Mouse (Mus musculus): Measurements from ENCODE around the gene Timm8b. TPM values are rescaled to one million over a fixed set of nuclear protein-coding genes. Genes with fewer than 3 reads are reported as not detected.

Timm8b gene
- polyA plus RNA-seq, 1 experiment from 2014 or later, result 341 TPM

GRCm38 (mm10) chr9:50594794-50595417, 8.8 kb upstream of the Timm8b start:
- no peaks in the 10 kb centered on the region for H3K9me3 ChIP-seq (ENCODE audit: control insufficient read depth, low read length)
- no peak for DNase-seq (ENCODE audit: low spot score)
- H3K27me3 ChIP-seq (replicated peaks; ENCODE audit: control insufficient read depth, insufficient read depth, low read length), result no peaks in the 10 kb centered on the region
- H3K27ac ChIP-seq (ENCODE audit: low read depth), result no peak overlapping the region
- H3K4me1 ChIP-seq (replicated peaks; ENCODE audit: control insufficient read depth, insufficient read depth, low read length), result no peaks in the 10 kb centered on the region
- peaks cover 53% of the 10 kb centered on the region for H3K36me3 ChIP-seq (ENCODE audit: control insufficient read depth, insufficient read depth, low read length)
- no peak overlapping the region for H3K4me2 ChIP-seq (ENCODE audit: low read length)
- peak; percentile 67 for ATAC-seq (replicated peaks; ENCODE audit: low FRiP score, low TSS enrichment, low read depth)
- no peak overlapping the region for H3K9ac ChIP-seq (ENCODE audit: low read length)
- WGBS, result 65% methylated on average over 12 of the region's 12 CpGs
- no peak overlapping the region for H3K4me3 ChIP-seq (ENCODE audit: low read depth, low read length)

- H3K9ac ChIP-seq (ENCODE audit: low read length), result no peak overlapping the region
- ATAC-seq (replicated peaks; ENCODE audit: low FRiP score, low TSS enrichment, low read depth), result no peak
- no peaks in the 10 kb centered on the region for H3K9me3 ChIP-seq (ENCODE audit: control insufficient read depth, low read length)
- no peaks in the 10 kb centered on the region for H3K27me3 ChIP-seq (replicated peaks; ENCODE audit: control insufficient read depth, insufficient read depth, low read length)
- H3K4me2 ChIP-seq (ENCODE audit: low read length), result no peak overlapping the region
- no peak for DNase-seq (ENCODE audit: low spot score)
- peaks cover 61% of the 10 kb centered on the region for H3K36me3 ChIP-seq (ENCODE audit: control insufficient read depth, insufficient read depth, low read length)
- H3K27ac ChIP-seq (ENCODE audit: low read depth), result no peak overlapping the region
- H3K4me1 ChIP-seq (replicated peaks; ENCODE audit: control insufficient read depth, insufficient read depth, low read length), result no peaks in the 10 kb centered on the region; the same call in 1 of the 2 replicates
- 94% methylated on average over 8 of the region's 8 CpGs for WGBS
- H3K4me3 ChIP-seq (ENCODE audit: low read depth, low read length), result no peak overlapping the region
These were observed 6.7 kb upstream of the Timm8b start for GRCm38 (mm10) chr9:50596973-50597372.

- H3K4me1 ChIP-seq (replicated peaks; ENCODE audit: control insufficient read depth, insufficient read depth, low read length), result peaks cover 8% of the 10 kb centered on the region; the same call in 1 of the 2 replicates
- H3K9me3 ChIP-seq (ENCODE audit: control insufficient read depth, low read length), result no peaks in the 10 kb centered on the region
- no peak overlapping the region for H3K27ac ChIP-seq (ENCODE audit: low read depth)
- H3K27me3 ChIP-seq (replicated peaks; ENCODE audit: control insufficient read depth, insufficient read depth, low read length), result no peaks in the 10 kb centered on the region
- DNase-seq (ENCODE audit: low spot score) (no peak), ATAC-seq (replicated peaks; ENCODE audit: low FRiP score, low TSS enrichment, low read depth) (no peak)
- H3K36me3 ChIP-seq (ENCODE audit: control insufficient read depth, insufficient read depth, low read length), result peaks cover 56% of the 10 kb centered on the region
- no peak overlapping the region for H3K4me2 ChIP-seq (ENCODE audit: low read length)
- 85% methylated on average over 6 of the region's 6 CpGs for WGBS
- H3K4me3 ChIP-seq (ENCODE audit: low read depth, low read length), result no peak overlapping the region
- H3K9ac ChIP-seq (ENCODE audit: low read length), result no peak overlapping the region
These were observed 2.2 kb upstream of the Timm8b start for GRCm38 (mm10) chr9:50601536-50601935.

GRCm38 (mm10) chr9:50602055-50602845, 1.5 kb upstream of the Timm8b start:
- DNase-seq (ENCODE audit: low spot score), result no peak
- 86% methylated on average over 7 of the region's 7 CpGs for WGBS

GRCm38 (mm10) chr9:50603998-50604324, 251 bp downstream of the Timm8b start:
- peaks cover 54% of the 10 kb centered on the region for H3K36me3 ChIP-seq (ENCODE audit: control insufficient read depth, insufficient read depth, low read length)
- WGBS, result 0% methylated on average over 24 of the region's 24 CpGs
- peak overlapping the region; percentile 81 for H3K27ac ChIP-seq (ENCODE audit: low read depth)
- ATAC-seq (replicated peaks; ENCODE audit: low FRiP score, low TSS enrichment, low read depth) (peak; percentile 83), DNase-seq (ENCODE audit: low spot score) (no peak)
- H3K4me1 ChIP-seq (replicated peaks; ENCODE audit: control insufficient read depth, insufficient read depth, low read length), result peaks cover 8% of the 10 kb centered on the region; the same call in 1 of the 2 replicates
- peak overlapping the region; percentile 79 for H3K9ac ChIP-seq (ENCODE audit: low read length)
- H3K4me3 ChIP-seq (ENCODE audit: low read depth, low read length), result peak overlapping the region; percentile 79
- H3K4me2 ChIP-seq (ENCODE audit: low read length), result peak overlapping the region; percentile 79
- no peaks in the 10 kb centered on the region for H3K27me3 ChIP-seq (replicated peaks; ENCODE audit: control insufficient read depth, insufficient read depth, low read length)
- H3K9me3 ChIP-seq (ENCODE audit: control insufficient read depth, low read length), result no peaks in the 10 kb centered on the region

More at GRCm38 (mm10) chr9:50602055-50602845, 1.5 kb upstream of the Timm8b start:
- peaks cover 8% of the 10 kb centered on the region; the same call in 1 of the 2 replicates for H3K4me1 ChIP-seq (replicated peaks; ENCODE audit: control insufficient read depth, insufficient read depth, low read length)
- H3K36me3 ChIP-seq (ENCODE audit: control insufficient read depth, insufficient read depth, low read length), result peaks cover 54% of the 10 kb centered on the region
- H3K27ac ChIP-seq (ENCODE audit: low read depth), result no peak overlapping the region
- peak overlapping the region; percentile 76; the same call in 1 of the 2 replicates for H3K9ac ChIP-seq (ENCODE audit: low read length)
- ATAC-seq (replicated peaks; ENCODE audit: low FRiP score, low TSS enrichment, low read depth), result no peak
- peak overlapping the region; percentile 79 for H3K4me3 ChIP-seq (ENCODE audit: low read depth, low read length)
- H3K4me2 ChIP-seq (ENCODE audit: low read length), result peak overlapping the region; percentile 79
- no peaks in the 10 kb centered on the region for H3K9me3 ChIP-seq (ENCODE audit: control insufficient read depth, low read length)
- H3K27me3 ChIP-seq (replicated peaks; ENCODE audit: control insufficient read depth, insufficient read depth, low read length), result no peaks in the 10 kb centered on the region

GRCm38 (mm10) chr9:50604338-50604737, 628 bp downstream of the Timm8b start:
- H3K4me1 ChIP-seq (replicated peaks; ENCODE audit: control insufficient read depth, insufficient read depth, low read length), result peaks cover 8% of the 10 kb centered on the region; the same call in 1 of the 2 replicates
- peak overlapping the region; percentile 79 for H3K4me2 ChIP-seq (ENCODE audit: low read length)
- peaks cover 54% of the 10 kb centered on the region for H3K36me3 ChIP-seq (ENCODE audit: control insufficient read depth, insufficient read depth, low read length)
- H3K27me3 ChIP-seq (replicated peaks; ENCODE audit: control insufficient read depth, insufficient read depth, low read length), result no peaks in the 10 kb centered on the region
- H3K9me3 ChIP-seq (ENCODE audit: control insufficient read depth, low read length), result no peaks in the 10 kb centered on the region
- H3K9ac ChIP-seq (ENCODE audit: low read length), result peak overlapping the region; percentile 79
- peak overlapping the region; percentile 81 for H3K27ac ChIP-seq (ENCODE audit: low read depth)
- WGBS, result 3% methylated on average over 6 of the region's 6 CpGs
- ATAC-seq (replicated peaks; ENCODE audit: low FRiP score, low TSS enrichment, low read depth) (no peak), DNase-seq (ENCODE audit: low spot score) (no peak)
- peak overlapping the region; percentile 79 for H3K4me3 ChIP-seq (ENCODE audit: low read depth, low read length)

- no peak for ATAC-seq (replicated peaks; ENCODE audit: low FRiP score, low TSS enrichment, low read depth)
- 88% methylated on average over 4 of the region's 4 CpGs for WGBS
- peaks cover 84% of the 10 kb centered on the region for H3K36me3 ChIP-seq (ENCODE audit: control insufficient read depth, insufficient read depth, low read length)
These were observed 8.4 kb downstream of the Timm8b start for GRCm38 (mm10) chr9:50612115-50612514.

GRCm38 (mm10) chr9:50616161-50616560, 12.5 kb downstream of the Timm8b start:
- Histone ChIP-seq H3K9me3 (ENCODE audit: control insufficient read depth, low read length) (no peaks in the 10 kb centered on the region), H3K4me3 (ENCODE audit: low read depth, low read length) (peak overlapping the region; percentile 99), H3K27me3 (replicated peaks; ENCODE audit: control insufficient read depth, insufficient read depth, low read length) (no peaks in the 10 kb centered on the region), H3K4me2 (ENCODE audit: low read length) (peak overlapping the region; percentile 80), H3K36me3 (ENCODE audit: control insufficient read depth, insufficient read depth, low read length) (peaks cover 44% of the 10 kb centered on the region), H3K4me1 (replicated peaks; ENCODE audit: control insufficient read depth, insufficient read depth, low read length) (peaks cover 8% of the 10 kb centered on the region; the same call in 1 of the 2 replicates), H3K27ac (ENCODE audit: low read depth) (peak overlapping the region; percentile 96; the same call in 1 of the 2 replicates), H3K9ac (ENCODE audit: low read length) (peak overlapping the region; percentile 89)
- 36% methylated on average over 11 of the region's 11 CpGs for whole genome bisulfite sequencing
- DNase-seq (ENCODE audit: low spot score), result no peak
- ATAC-seq (replicated peaks; ENCODE audit: low FRiP score, low TSS enrichment, low read depth), result no peak

More at GRCm38 (mm10) chr9:50612115-50612514, 8.4 kb downstream of the Timm8b start:
- Histone ChIP-seq H3K4me1 (replicated peaks; ENCODE audit: control insufficient read depth, insufficient read depth, low read length) (peaks cover 8% of the 10 kb centered on the region; the same call in 1 of the 2 replicates), H3K4me2 (ENCODE audit: low read length) (no peak overlapping the region), H3K27me3 (replicated peaks; ENCODE audit: control insufficient read depth, insufficient read depth, low read length) (no peaks in the 10 kb centered on the region), H3K27ac (ENCODE audit: low read depth) (no peak overlapping the region), H3K9ac (ENCODE audit: low read length) (no peak overlapping the region), H3K9me3 (ENCODE audit: control insufficient read depth, low read length) (no peaks in the 10 kb centered on the region), H3K4me3 (ENCODE audit: low read depth, low read length) (no peak overlapping the region)
- DNase-seq (ENCODE audit: low spot score), result no peak
